Mouse (Mus musculus) MN1 (cell line): ENCODE measurements around the gene Fbxo48.

Experiments used
- DNase-seq: peaks from one replicate; pipeline ENCODE4 v3.0.0-alpha.2; 2016; ENCODE audit warnings: low spot score

The Fbxo48 gene

GRCm38 (mm10) chr11:16950976-16951760 lies at the start of gene Fbxo48:
Fbxo48 (plus strand) TSS chr11:16951375.
- peak; percentile 100 for DNase-seq

DNA sequence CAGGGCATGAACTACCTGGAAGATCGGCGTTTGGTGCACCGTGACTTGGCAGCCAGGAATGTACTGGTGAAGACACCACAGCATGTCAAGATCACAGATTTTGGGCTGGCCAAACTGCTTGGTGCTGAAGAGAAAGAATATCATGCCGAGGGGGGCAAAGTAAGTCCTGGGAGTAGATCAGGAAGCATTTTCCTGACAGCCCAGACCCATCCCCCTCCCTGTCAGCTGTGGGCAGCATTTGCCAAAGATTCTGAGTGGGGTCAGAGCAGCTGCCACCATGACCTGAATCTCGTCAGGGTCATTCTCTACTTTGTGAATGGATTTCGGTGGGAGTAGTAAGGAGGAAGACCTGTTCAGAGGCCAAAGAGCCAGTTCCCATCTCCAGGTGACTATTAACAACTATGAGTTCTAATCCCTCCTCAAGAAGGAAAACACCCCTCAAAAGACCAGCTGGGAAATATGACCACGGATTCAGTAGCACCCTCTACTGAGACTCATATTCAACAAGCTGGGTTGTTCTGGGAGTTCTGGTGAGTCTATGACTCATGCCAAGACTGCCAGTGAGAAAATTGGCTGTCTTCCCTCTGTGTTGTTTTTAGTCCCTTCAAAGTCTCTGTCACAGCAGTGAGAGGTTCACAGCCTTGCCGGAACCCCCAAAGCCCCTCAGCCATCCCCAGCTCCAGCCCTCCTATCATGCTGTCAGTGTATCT lies 46.7 kb upstream of the Fbxo48 start:
- no peak for DNase-seq

DNA sequence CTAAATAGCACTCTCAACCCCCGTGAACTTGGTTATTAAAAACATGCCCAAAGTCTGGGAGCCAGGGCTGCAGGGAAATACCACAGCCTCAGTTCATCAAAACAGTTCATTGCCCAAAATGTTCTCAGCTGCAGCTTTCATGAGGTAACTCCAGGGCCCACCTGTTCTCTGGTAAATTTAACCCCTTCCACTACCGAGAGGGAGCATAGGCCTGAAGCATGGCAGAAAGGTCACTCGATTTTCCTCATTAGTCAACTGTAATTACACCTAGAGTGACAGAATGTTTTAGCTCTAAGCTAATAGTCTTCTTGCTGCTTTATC lies 46.2 kb upstream of the Fbxo48 start:
- DNase-seq, result no peak

GRCm38 (mm10) chr11:16906530-16906929 lies 44.6 kb upstream of the Fbxo48 start:
- DNase-seq, result no peak

- DNase-seq, result no peak
Observed at GRCm38 (mm10) chr11:16907517-16908129, 43.6 kb upstream of the Fbxo48 start.

GRCm38 (mm10) chr11:16914756-16915155 lies 36.4 kb upstream of the Fbxo48 start:
- DNase-seq, result no peak

DNA sequence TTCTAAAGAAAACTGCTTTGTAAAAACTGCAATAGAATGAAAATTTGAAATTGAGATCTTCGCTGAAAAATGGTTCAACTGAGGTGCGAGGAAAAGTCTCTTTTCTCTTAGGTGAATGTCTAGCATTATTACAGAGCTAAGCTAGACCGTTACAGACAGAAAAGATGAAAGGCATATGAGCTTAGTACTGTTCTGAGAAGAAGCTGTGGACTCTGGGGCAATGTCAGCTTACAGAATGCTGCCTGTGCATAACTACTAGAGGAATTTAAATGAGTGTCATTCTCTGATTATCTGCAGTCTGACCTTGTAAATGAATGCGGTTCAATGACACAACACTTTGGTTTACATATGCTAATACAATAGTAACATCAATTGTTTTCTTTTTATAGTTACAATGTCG lies 35.3 kb upstream of the Fbxo48 start:
- DNase-seq, result no peak

- no peak for DNase-seq
Observed at GRCm38 (mm10) chr11:16917512-16917911, 33.7 kb upstream of the Fbxo48 start.

- no peak for DNase-seq
Observed at GRCm38 (mm10) chr11:16932159-16932558, 19.0 kb upstream of the Fbxo48 start.

DNA sequence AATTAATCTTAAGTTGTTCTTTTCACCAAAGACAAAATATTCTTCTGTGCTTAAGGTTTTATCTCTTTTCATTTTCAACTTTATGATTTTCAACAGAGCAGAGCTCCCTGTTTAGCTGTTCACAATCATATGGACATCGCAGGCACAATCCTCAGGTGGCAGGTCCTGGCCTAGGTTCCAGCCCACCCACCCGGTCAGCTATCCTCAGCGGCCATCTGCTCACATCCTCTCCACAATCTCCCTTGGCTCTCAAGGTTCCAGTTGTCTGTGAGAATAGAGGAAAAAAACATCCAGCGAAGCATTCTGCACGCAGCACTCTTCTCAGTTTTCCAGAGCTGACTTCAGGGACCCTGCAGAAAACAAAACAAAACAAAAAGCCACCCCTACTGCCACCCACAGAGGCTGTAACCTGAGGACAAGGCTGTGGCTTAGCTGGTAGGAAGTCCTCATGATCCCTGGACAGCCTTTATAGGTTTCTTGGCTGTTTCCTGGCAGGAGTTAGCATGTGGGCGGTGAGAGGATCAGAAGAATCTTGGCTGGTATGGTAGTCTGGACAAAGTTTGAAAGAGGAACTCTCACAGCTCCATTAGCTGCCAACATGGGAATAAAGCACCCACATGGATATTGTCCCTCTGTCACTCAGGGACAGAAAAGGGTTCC lies 15.5 kb upstream of the Fbxo48 start:
- DNase-seq, result no peak

DNA sequence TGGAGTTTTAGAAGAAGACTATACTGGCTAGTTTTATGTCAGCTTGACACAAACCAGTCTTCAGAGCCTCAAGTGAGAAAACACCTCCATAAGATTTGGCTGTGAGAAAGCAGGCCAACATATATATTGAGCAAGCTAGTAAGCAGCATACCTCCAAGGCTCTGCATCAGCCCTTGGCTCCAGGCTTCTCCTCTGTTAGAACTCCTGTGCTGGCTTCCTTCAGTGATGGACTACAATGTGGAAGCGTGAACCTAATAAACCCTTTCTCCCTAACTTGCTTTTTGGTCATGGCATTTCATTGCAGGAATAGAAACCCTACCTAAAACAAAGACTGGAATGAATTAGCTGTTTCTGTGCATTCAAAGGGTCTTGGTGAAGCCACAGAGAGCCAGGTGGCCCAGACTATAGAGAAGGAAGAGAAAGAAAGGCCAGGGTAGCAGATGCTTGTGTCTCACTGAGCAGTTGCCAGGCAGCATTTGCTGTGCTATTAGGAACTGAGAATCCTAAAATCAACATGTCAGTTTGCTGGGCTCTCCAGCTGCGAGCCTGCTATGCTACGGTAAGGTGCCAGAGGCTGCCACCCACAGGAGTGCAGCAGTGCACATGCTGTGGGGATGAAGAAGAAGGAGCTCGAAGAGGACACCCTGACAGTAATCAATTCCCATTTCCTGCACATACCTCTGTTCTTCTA lies 9.9 kb upstream of the Fbxo48 start:
- no peak for DNase-seq

- no peak for DNase-seq
Observed at GRCm38 (mm10) chr11:16941973-16942452, 9.2 kb upstream of the Fbxo48 start.

- DNase-seq, result no peak
Observed at GRCm38 (mm10) chr11:16943016-16943415, 8.2 kb upstream of the Fbxo48 start.

- DNase-seq, result peak; percentile 21
Observed at GRCm38 (mm10) chr11:16948756-16949155, 2.4 kb upstream of the Fbxo48 start.

GRCm38 (mm10) chr11:16950226-16950975 lies 774 bp upstream of the Fbxo48 start:
- DNase-seq, result peak; percentile 21

DNA sequence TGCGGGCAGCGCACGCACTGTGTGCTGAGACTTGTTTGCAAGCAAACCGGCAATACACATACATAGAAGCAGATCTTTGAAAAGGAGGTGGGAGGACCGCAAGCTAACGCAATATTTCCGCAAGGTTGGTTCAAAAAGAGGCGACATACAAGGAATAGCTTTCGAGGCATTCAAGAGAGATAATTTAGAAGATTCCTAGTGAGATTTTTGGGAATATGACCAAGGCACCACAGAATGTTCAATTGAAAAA lies 511 bp downstream of the Fbxo48 start:
- no peak for DNase-seq

- no peak for DNase-seq
Observed at GRCm38 (mm10) chr11:16956115-16956862, 5.1 kb downstream of the Fbxo48 start.

GRCm38 (mm10) chr11:16957030-16957429 lies 5.9 kb downstream of the Fbxo48 start:
- DNase-seq, result no peak

DNA sequence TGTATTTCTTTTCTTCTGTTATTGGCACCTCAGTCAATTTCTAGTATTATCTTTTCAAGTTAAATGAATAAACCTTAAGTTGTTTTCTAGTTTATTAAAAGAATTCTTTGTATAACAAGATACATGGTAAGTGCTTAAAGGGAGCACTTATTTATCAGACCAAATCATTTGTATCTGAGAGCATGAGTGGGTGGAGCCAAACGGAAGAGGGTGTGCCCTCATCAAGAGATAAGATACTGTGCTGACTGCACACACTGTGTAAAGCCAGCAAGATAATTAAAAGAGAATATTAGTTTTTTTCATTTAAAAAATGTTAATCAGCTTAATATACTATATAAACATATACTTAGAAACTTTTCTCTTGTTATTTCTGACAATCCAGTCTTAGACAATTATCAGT lies 7.3 kb downstream of the Fbxo48 start:
- DNase-seq, result no peak

GRCm38 (mm10) chr11:16967806-16968205 lies 16.6 kb downstream of the Fbxo48 start:
- peak; percentile 59 for DNase-seq

GRCm38 (mm10) chr11:16969650-16970049 lies 18.5 kb downstream of the Fbxo48 start:
- no peak for DNase-seq
